Mouse (Mus musculus) midbrain, embryonic 12.5 days (tissue): Measurements from ENCODE around the gene Lrfn2. TPM values are rescaled to one million over a fixed set of nuclear protein-coding genes. Genes with fewer than 3 reads are reported as not detected.

ENCODE experiments used
- ATAC-seq: fragments of 200-750 bp; cut with Nextera tagmentation; 2 replicates; pipeline ENCODE4 v1.8.0; 2017; ENCODE audit warnings: low read depth, moderate TSS enrichment, moderate library complexity; ENCODE audit not compliant: low FRiP score
- H3K27ac ChIP-seq: fragments of 300-500 bp; sonication (generic); replicated peaks from 2 replicates; pipeline ENCODE4 v1.5.1; 2016; ENCODE audit warnings: mild to moderate bottlenecking
- H3K27me3 ChIP-seq: fragments of 300-500 bp; sonication (generic); 2 replicates; pipeline ENCODE4 v1.6.1; 2016; ENCODE audit warnings: mild to moderate bottlenecking
- H3K36me3 ChIP-seq: fragments of 300-500 bp; sonication (generic); 2 replicates; pipeline ENCODE4 v1.6.1; 2016
- H3K4me1 ChIP-seq: fragments of 300-500 bp; sonication (generic); 2 replicates; pipeline ENCODE4 v1.6.1; 2016
- H3K4me2 ChIP-seq: fragments of 300-500 bp; sonication (generic); replicated peaks from 2 replicates; pipeline ENCODE4 v1.6.1; 2016; ENCODE audit warnings: mild to moderate bottlenecking, moderate library complexity
- H3K4me3 ChIP-seq: fragments of 300-500 bp; sonication (generic); 2 replicates; pipeline ENCODE4 v1.5.1; 2016; ENCODE audit warnings: mild to moderate bottlenecking
- H3K9ac ChIP-seq: fragments of 300-500 bp; sonication (generic); replicated peaks from 2 replicates; pipeline ENCODE4 v1.6.1; 2016; ENCODE audit warnings: mild to moderate bottlenecking, moderate library complexity
- H3K9me3 ChIP-seq: fragments of 300-500 bp; sonication (generic); 2 replicates; pipeline ENCODE4 v1.6.1; 2016; ENCODE audit warnings: mild to moderate bottlenecking
- WGBS: fragments of 180-500 bp; shearing (Covaris S2); methylation state at CpG from one replicate; pipeline ENCODE4 v1.1.7; 2016; 5-methylcytosine and 5-hydroxymethylcytosine counted together
- polyA plus RNA-seq: library from polyadenylated mRNA; unstranded; fragments of >200 nt; fragmentation: Nextera tagmentation; extraction: Ambion mirVana; gene quantifications from 2 replicates; pipeline ENCODE4 v1.2.1, GENCODE M21; 2016

Lrfn2 gene
- polyA plus RNA-seq, 1 experiment from 2014 or later = 1.4 TPM

GRCm38 (mm10) chr17:49043806-49044640, 111.8 kb downstream of the Lrfn2 start:
- Histone ChIP-seq H3K9ac (no peak overlapping the region), H3K4me2 (no peak overlapping the region; the same call in 1 of the 2 replicates), H3K36me3 (no peaks in the 10 kb centered on the region), H3K9me3 (no peaks in the 10 kb centered on the region), H3K4me3 (no peak overlapping the region), H3K27ac (peak overlapping the region; percentile 61; the same call in 1 of the 2 replicates), H3K4me1 (peaks cover 21% of the 10 kb centered on the region), H3K27me3 (peaks cover 4% of the 10 kb centered on the region; the same call in 1 of the 2 replicates)
- peak; percentile 92 for ATAC-seq
- 16% methylated on average over 11 of the region's 11 CpGs for WGBS

- ATAC-seq = no peak
- H3K27me3 ChIP-seq = peaks cover 4% of the 10 kb centered on the region; the same call in 1 of the 2 replicates
- no peaks in the 10 kb centered on the region for H3K9me3 ChIP-seq
- WGBS = 75% methylated on average over 4 of the region's 4 CpGs
- no peak overlapping the region for H3K4me3 ChIP-seq
- no peak overlapping the region for H3K4me2 ChIP-seq
- no peaks in the 10 kb centered on the region for H3K36me3 ChIP-seq
- H3K9ac ChIP-seq = no peak overlapping the region
- peaks cover 16% of the 10 kb centered on the region for H3K4me1 ChIP-seq
- H3K27ac ChIP-seq = no peak overlapping the region
Observed at GRCm38 (mm10) chr17:49047921-49048320, 115.7 kb downstream of the Lrfn2 start.

- ATAC-seq = no peak
- Histone ChIP-seq H3K27me3 (no peaks in the 10 kb centered on the region), H3K4me3 (no peak overlapping the region), H3K4me2 (no peak overlapping the region), H3K9ac (no peak overlapping the region), H3K27ac (no peak overlapping the region), H3K36me3 (no peaks in the 10 kb centered on the region), H3K4me1 (no peaks in the 10 kb centered on the region), H3K9me3 (no peaks in the 10 kb centered on the region)
- WGBS = 88% methylated on average over 11 of the region's 11 CpGs
Observed at GRCm38 (mm10) chr17:49051231-49051630, 119.1 kb downstream of the Lrfn2 start.

GRCm38 (mm10) chr17:49061141-49061540, 129.0 kb downstream of the Lrfn2 start:
- H3K9ac ChIP-seq = no peak overlapping the region
- no peak overlapping the region for H3K4me2 ChIP-seq
- 91% methylated on average over 8 of the region's 8 CpGs for WGBS
- H3K27ac ChIP-seq = no peak overlapping the region
- no peak overlapping the region for H3K4me3 ChIP-seq
- ATAC-seq = no peak
- H3K9me3 ChIP-seq = no peaks in the 10 kb centered on the region
- H3K27me3 ChIP-seq = no peaks in the 10 kb centered on the region
- no peaks in the 10 kb centered on the region for H3K36me3 ChIP-seq
- H3K4me1 ChIP-seq = peaks cover 7% of the 10 kb centered on the region

- Histone ChIP-seq H3K4me2 (no peak overlapping the region), H3K4me1 (peaks cover 7% of the 10 kb centered on the region), H3K36me3 (no peaks in the 10 kb centered on the region), H3K27ac (no peak overlapping the region), H3K9ac (no peak overlapping the region), H3K4me3 (no peak overlapping the region), H3K27me3 (no peaks in the 10 kb centered on the region), H3K9me3 (no peaks in the 10 kb centered on the region)
- ATAC-seq = no peak
- WGBS = 39% methylated on average over 3 of the region's 3 CpGs
Observed at GRCm38 (mm10) chr17:49063789-49064188, 131.6 kb downstream of the Lrfn2 start.

GRCm38 (mm10) chr17:49064526-49064925, 132.3 kb downstream of the Lrfn2 start:
- Histone ChIP-seq H3K9ac (no peak overlapping the region), H3K27me3 (no peaks in the 10 kb centered on the region), H3K36me3 (no peaks in the 10 kb centered on the region), H3K4me1 (peaks cover 7% of the 10 kb centered on the region), H3K4me3 (no peak overlapping the region), H3K4me2 (no peak overlapping the region), H3K27ac (no peak overlapping the region), H3K9me3 (no peaks in the 10 kb centered on the region)
- ATAC-seq = no peak
- 91% methylated on average over 8 of the region's 8 CpGs for WGBS

GRCm38 (mm10) chr17:49065050-49065449, 132.9 kb downstream of the Lrfn2 start:
- no peak for ATAC-seq
- Histone ChIP-seq H3K4me2 (no peak overlapping the region), H3K9ac (no peak overlapping the region), H3K9me3 (no peaks in the 10 kb centered on the region), H3K4me1 (peaks cover 7% of the 10 kb centered on the region), H3K4me3 (no peak overlapping the region), H3K36me3 (no peaks in the 10 kb centered on the region), H3K27me3 (no peaks in the 10 kb centered on the region), H3K27ac (no peak overlapping the region)
- 85% methylated on average over 3 of the region's 3 CpGs for WGBS

- Histone ChIP-seq H3K4me2 (no peak overlapping the region), H3K9me3 (no peaks in the 10 kb centered on the region), H3K27me3 (no peaks in the 10 kb centered on the region), H3K9ac (no peak overlapping the region), H3K27ac (no peak overlapping the region), H3K36me3 (no peaks in the 10 kb centered on the region), H3K4me1 (peaks cover 7% of the 10 kb centered on the region), H3K4me3 (no peak overlapping the region)
- 62% methylated on average over 6 of the region's 6 CpGs for WGBS
- no peak for ATAC-seq
Observed at GRCm38 (mm10) chr17:49066748-49067147, 134.6 kb downstream of the Lrfn2 start.

- peaks cover 7% of the 10 kb centered on the region; the same call in 1 of the 2 replicates for H3K4me1 ChIP-seq
- no peaks in the 10 kb centered on the region for H3K27me3 ChIP-seq
- no peak for ATAC-seq
- WGBS = 88% methylated on average over 2 of the region's 2 CpGs
- no peak overlapping the region for H3K27ac ChIP-seq
- no peak overlapping the region for H3K9ac ChIP-seq
- no peak overlapping the region for H3K4me2 ChIP-seq
- no peaks in the 10 kb centered on the region for H3K9me3 ChIP-seq
- H3K36me3 ChIP-seq = no peaks in the 10 kb centered on the region
- no peak overlapping the region for H3K4me3 ChIP-seq
Observed at GRCm38 (mm10) chr17:49078168-49078567, 146.0 kb downstream of the Lrfn2 start.

GRCm38 (mm10) chr17:49079647-49080046, 147.5 kb downstream of the Lrfn2 start:
- no peak for ATAC-seq

GRCm38 (mm10) chr17:49083594-49084380, 151.6 kb downstream of the Lrfn2 start:
- no peaks in the 10 kb centered on the region for H3K9me3 ChIP-seq
- no peak overlapping the region for H3K4me2 ChIP-seq
- H3K4me1 ChIP-seq = no peaks in the 10 kb centered on the region
- no peaks in the 10 kb centered on the region for H3K36me3 ChIP-seq
- no peak overlapping the region for H3K4me3 ChIP-seq
- WGBS = 89% methylated on average over 9 of the region's 9 CpGs
- no peak for ATAC-seq
- H3K27me3 ChIP-seq = no peaks in the 10 kb centered on the region
- no peak overlapping the region for H3K27ac ChIP-seq
- no peak overlapping the region for H3K9ac ChIP-seq

More at GRCm38 (mm10) chr17:49079647-49080046, 147.5 kb downstream of the Lrfn2 start:
- Histone ChIP-seq H3K9ac (no peak overlapping the region), H3K27ac (no peak overlapping the region), H3K4me3 (no peak overlapping the region), H3K9me3 (no peaks in the 10 kb centered on the region), H3K4me1 (peaks cover 7% of the 10 kb centered on the region; the same call in 1 of the 2 replicates), H3K4me2 (no peak overlapping the region), H3K36me3 (no peaks in the 10 kb centered on the region), H3K27me3 (no peaks in the 10 kb centered on the region)
- WGBS = 75% methylated on average over 2 of the region's 2 CpGs

GRCm38 (mm10) chr17:49085111-49085510, 152.9 kb downstream of the Lrfn2 start:
- no peak overlapping the region for H3K9ac ChIP-seq
- H3K4me1 ChIP-seq = no peaks in the 10 kb centered on the region
- no peaks in the 10 kb centered on the region for H3K36me3 ChIP-seq
- H3K4me3 ChIP-seq = no peak overlapping the region
- WGBS = 92% methylated on average over 4 of the region's 4 CpGs
- H3K9me3 ChIP-seq = no peaks in the 10 kb centered on the region
- no peak for ATAC-seq
- no peak overlapping the region for H3K27ac ChIP-seq
- H3K27me3 ChIP-seq = no peaks in the 10 kb centered on the region
- H3K4me2 ChIP-seq = no peak overlapping the region
